Mouse (Mus musculus): Measurements from ENCODE around the gene Nradd. TPM values are rescaled to one million over a fixed set of nuclear protein-coding genes. Genes with fewer than 3 reads are reported as not detected.

Gene Nradd
- polyA plus RNA-seq (2014; fragmentation: Nextera tagmentation; extraction: Ambion mirVana), result 8.4 and 12.2 TPM in 2 replicates

- peaks cover 39% of the 10 kb centered on the region for H3K36me3 ChIP-seq (ENCODE audit: control insufficient read depth, insufficient read depth, low read length)
- under 1% methylated on average over 41 of the region's 41 CpGs for WGBS
- H3K9me3 ChIP-seq (ENCODE audit: control insufficient read depth, low read length), result no peaks in the 10 kb centered on the region
These were observed at the start of gene Nradd for GRCm38 (mm10) chr9:110624361-110625166. Nradd (minus strand) TSS chr9:110624452.

DNA sequence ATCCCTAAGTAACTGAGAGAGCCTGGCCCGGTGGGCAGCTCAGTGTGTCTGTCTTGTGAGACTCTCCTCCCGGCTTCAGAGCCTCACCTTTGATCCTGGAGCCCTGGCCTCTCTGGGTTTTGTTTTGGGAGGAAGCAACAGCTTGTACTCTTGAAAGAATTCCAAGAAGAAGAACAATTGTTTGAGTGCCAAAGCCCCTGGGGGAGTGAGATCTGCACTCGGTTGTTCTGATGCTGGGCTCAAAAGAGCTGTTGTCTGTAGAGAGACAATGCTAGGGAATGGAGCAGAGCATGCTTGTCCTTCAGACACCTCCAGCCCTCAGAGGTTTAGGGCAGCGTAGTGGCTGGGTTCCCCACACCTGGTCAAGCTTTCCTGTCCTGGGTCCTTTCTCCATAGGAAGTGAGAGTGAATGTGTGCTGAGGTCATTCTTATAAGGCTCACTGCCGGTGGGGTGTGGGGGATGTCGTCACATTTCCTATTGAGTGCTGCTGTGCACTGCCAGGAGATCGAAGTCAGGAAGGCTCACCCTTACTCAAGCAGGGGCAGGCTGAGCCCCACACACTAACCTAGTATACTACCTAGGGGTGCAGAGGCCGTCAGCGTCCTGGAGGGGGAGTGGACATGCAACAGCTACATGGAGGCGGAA, 49.0 kb upstream of the Nradd start:
- Histone ChIP-seq H3K27ac (replicated peaks in 1 of 2; ENCODE audit: control insufficient read depth in 1 of 2, insufficient read depth in 1 of 2, low read depth in 2 of 2, low read length in 2 of 2) (peak overlapping the region; percentile 63 to 71), H3K9me3 (ENCODE audit: control insufficient read depth, low read length) (no peaks in the 10 kb centered on the region), H3K27me3 (ENCODE audit: control insufficient read depth, insufficient read depth, low read length) (no peaks in the 10 kb centered on the region), H3K9ac (ENCODE audit: low read length) (peak overlapping the region; percentile 54; the same call in 1 of the 2 replicates), H3K4me1 (ENCODE audit: control insufficient read depth in 2 of 2, insufficient read depth in 2 of 2, low read length in 2 of 2) (peaks cover 71 to 89% of the 10 kb centered on the region in 2 experiments), H3K4me3 (ENCODE audit: control insufficient read depth in 1 of 2, insufficient read depth in 1 of 2, low read depth in 1 of 2, low read length in 2 of 2) (no peak overlapping the region), H3K4me2 (ENCODE audit: low read length) (0 out of 2 replicates have a peak overlapping the region, but pooled peaks have one; percentile 16), H3K36me3 (ENCODE audit: control insufficient read depth, insufficient read depth, low read length) (no peaks in the 10 kb centered on the region)
- ATAC-seq (ENCODE audit: insufficient number of reproducible peaks, insufficient read depth, low FRiP score, low read depth), result peak; percentile 11; the same call in 1 of the 2 replicates
- 44% methylated on average over 10 of the region's 10 CpGs for WGBS

More at GRCm38 (mm10) chr9:110624361-110625166, at the start of gene Nradd:
- H3K4me3 ChIP-seq (ENCODE audit: control insufficient read depth in 1 of 2, insufficient read depth in 1 of 2, low read depth in 1 of 2, low read length in 2 of 2), result peak within 1 kb of the TSS; percentile 60 to 62
- ATAC-seq (ENCODE audit: insufficient number of reproducible peaks, insufficient read depth, low FRiP score, low read depth), result peak; percentile 89
- H3K9ac ChIP-seq (ENCODE audit: low read length), result peak within 1 kb of the TSS; percentile 85
- H3K4me1 ChIP-seq (ENCODE audit: control insufficient read depth in 2 of 2, insufficient read depth in 2 of 2, low read length in 2 of 2), result peaks cover 0 to 10% of the 10 kb centered on the region in 2 experiments; a peak in 3 of 4 replicates
- peak within 1 kb of the TSS; percentile 82 to 91 for H3K27ac ChIP-seq (replicated peaks in 1 of 2; ENCODE audit: control insufficient read depth in 1 of 2, insufficient read depth in 1 of 2, low read depth in 2 of 2, low read length in 2 of 2)
- H3K4me2 ChIP-seq (ENCODE audit: low read length), result peak within 1 kb of the TSS; percentile 99
- 0 out of 2 replicates have a peak, but pooled peaks cover 3% of the 10 kb centered on the region for H3K27me3 ChIP-seq (ENCODE audit: control insufficient read depth, insufficient read depth, low read length)

DNA sequence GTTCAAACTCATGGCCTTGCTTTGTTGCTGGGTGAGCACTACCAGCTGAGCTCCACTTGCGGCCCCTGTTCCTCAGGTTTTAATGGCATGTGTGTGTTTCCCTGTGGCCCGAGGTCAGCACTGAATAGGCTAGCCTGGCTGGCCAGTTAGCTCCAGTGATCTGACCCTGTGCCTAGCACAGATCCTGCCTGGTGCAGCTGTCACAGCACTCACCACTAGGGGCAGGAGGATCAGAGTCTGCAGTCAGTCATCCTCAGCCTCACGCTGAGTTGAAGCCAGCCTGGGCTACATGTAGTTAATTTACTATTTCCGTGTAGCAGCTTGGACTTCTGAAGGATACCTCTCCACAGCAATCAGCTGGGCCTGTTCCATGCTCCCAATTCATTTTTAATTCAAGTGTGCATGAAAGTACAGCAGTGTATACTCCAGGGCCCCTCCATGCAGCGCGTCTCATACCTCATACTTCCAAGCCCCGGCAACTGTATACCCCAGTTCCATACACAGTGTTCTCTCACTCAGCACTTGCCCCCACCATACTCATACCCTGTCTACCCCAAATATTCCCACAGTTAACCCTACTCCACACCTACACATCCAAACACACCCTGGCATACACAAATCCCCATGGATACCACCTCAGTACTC, 48.3 kb upstream of the Nradd start:
- Histone ChIP-seq H3K4me2 (ENCODE audit: low read length) (0 out of 2 replicates have a peak overlapping the region, but pooled peaks have one; percentile 16), H3K4me1 (ENCODE audit: control insufficient read depth in 2 of 2, insufficient read depth in 2 of 2, low read length in 2 of 2) (peaks cover 71 to 89% of the 10 kb centered on the region in 2 experiments), H3K9me3 (ENCODE audit: control insufficient read depth, low read length) (no peaks in the 10 kb centered on the region), H3K4me3 (ENCODE audit: control insufficient read depth in 1 of 2, insufficient read depth in 1 of 2, low read depth in 1 of 2, low read length in 2 of 2) (no peak overlapping the region), H3K27ac (replicated peaks in 1 of 2; ENCODE audit: control insufficient read depth in 1 of 2, insufficient read depth in 1 of 2, low read depth in 2 of 2, low read length in 2 of 2) (peak overlapping the region; percentile 5 to 71; a peak in 2 of 4 replicates), H3K36me3 (ENCODE audit: control insufficient read depth, insufficient read depth, low read length) (no peaks in the 10 kb centered on the region), H3K9ac (ENCODE audit: low read length) (peak overlapping the region; percentile 54; the same call in 1 of the 2 replicates), H3K27me3 (ENCODE audit: control insufficient read depth, insufficient read depth, low read length) (no peaks in the 10 kb centered on the region)
- WGBS, result 62% methylated on average over 7 of the region's 7 CpGs
- ATAC-seq (ENCODE audit: insufficient number of reproducible peaks, insufficient read depth, low FRiP score, low read depth), result no peak

GRCm38 (mm10) chr9:110669785-110670184, 45.5 kb upstream of the Nradd start:
- no peaks in the 10 kb centered on the region for H3K27me3 ChIP-seq (ENCODE audit: control insufficient read depth, insufficient read depth, low read length)
- WGBS, result 59% methylated on average over 5 of the region's 5 CpGs
- H3K9me3 ChIP-seq (ENCODE audit: control insufficient read depth, low read length), result no peaks in the 10 kb centered on the region
- ATAC-seq (ENCODE audit: insufficient number of reproducible peaks, insufficient read depth, low FRiP score, low read depth), result no peak
- H3K36me3 ChIP-seq (ENCODE audit: control insufficient read depth, insufficient read depth, low read length), result no peaks in the 10 kb centered on the region
- peak overlapping the region; percentile 44; the same call in 1 of the 2 replicates for H3K9ac ChIP-seq (ENCODE audit: low read length)
- peaks cover 70 to 94% of the 10 kb centered on the region in 2 experiments for H3K4me1 ChIP-seq (ENCODE audit: control insufficient read depth in 2 of 2, insufficient read depth in 2 of 2, low read length in 2 of 2)
- H3K4me2 ChIP-seq (ENCODE audit: low read length), result peak overlapping the region; percentile 16; the same call in 1 of the 2 replicates
- H3K27ac ChIP-seq (replicated peaks in 1 of 2; ENCODE audit: control insufficient read depth in 1 of 2, insufficient read depth in 1 of 2, low read depth in 2 of 2, low read length in 2 of 2), result peak overlapping the region in 1 of 2 experiments; percentile 84; a peak in 2 of 4 replicates
- no peak overlapping the region for H3K4me3 ChIP-seq (ENCODE audit: control insufficient read depth in 1 of 2, insufficient read depth in 1 of 2, low read depth in 1 of 2, low read length in 2 of 2)

DNA sequence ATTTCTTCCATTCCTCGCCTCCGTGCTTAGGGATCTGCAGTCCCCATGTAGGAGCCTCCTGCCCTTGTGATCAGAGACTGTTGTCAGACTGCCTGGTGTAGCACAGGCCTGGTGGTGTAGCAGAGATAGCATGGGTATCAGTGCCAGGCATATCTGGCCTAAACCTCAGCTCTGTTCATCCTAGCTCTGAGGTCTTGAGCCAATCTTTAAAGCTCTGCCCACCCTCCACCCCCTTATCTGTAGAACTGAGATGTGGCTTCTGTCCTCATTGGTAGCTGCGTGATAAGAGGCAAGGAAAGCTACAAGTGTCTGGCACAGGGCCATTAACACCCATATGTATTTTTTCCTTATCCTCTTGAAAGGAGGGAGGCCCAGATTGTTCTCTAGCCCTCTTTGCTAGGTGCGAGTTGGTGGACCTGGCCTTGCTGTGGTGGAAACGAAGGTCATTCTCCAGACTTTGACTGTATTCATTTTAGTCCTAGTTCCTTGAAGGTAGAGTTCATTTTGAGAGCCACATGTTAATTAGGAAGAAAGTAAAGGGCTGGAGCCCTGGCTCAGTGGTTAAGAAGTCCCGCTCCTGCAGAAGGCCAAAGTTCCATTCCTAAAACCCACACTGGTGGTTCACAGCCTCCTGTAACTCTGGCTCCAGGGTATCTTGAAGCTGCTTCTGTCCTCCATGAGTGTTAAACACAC, 44.5 kb upstream of the Nradd start:
- peak overlapping the region; percentile 44; the same call in 1 of the 2 replicates for H3K9ac ChIP-seq (ENCODE audit: low read length)
- H3K4me3 ChIP-seq (ENCODE audit: control insufficient read depth in 1 of 2, insufficient read depth in 1 of 2, low read depth in 1 of 2, low read length in 2 of 2), result no peak overlapping the region
- no peaks in the 10 kb centered on the region for H3K27me3 ChIP-seq (ENCODE audit: control insufficient read depth, insufficient read depth, low read length)
- H3K4me2 ChIP-seq (ENCODE audit: low read length), result peak overlapping the region; percentile 12
- WGBS, result 26% methylated on average over 6 of the region's 6 CpGs
- peaks cover 64 to 93% of the 10 kb centered on the region in 2 experiments for H3K4me1 ChIP-seq (ENCODE audit: control insufficient read depth in 2 of 2, insufficient read depth in 2 of 2, low read length in 2 of 2)
- H3K36me3 ChIP-seq (ENCODE audit: control insufficient read depth, insufficient read depth, low read length), result 0 out of 2 replicates have a peak, but pooled peaks cover 2% of the 10 kb centered on the region
- H3K27ac ChIP-seq (replicated peaks in 1 of 2; ENCODE audit: control insufficient read depth in 1 of 2, insufficient read depth in 1 of 2, low read depth in 2 of 2, low read length in 2 of 2), result peak overlapping the region; percentile 64 to 84
- no peaks in the 10 kb centered on the region for H3K9me3 ChIP-seq (ENCODE audit: control insufficient read depth, low read length)
- ATAC-seq (ENCODE audit: insufficient number of reproducible peaks, insufficient read depth, low FRiP score, low read depth), result 0 out of 2 replicates have a peak, but pooled peaks have one; percentile 28

DNA sequence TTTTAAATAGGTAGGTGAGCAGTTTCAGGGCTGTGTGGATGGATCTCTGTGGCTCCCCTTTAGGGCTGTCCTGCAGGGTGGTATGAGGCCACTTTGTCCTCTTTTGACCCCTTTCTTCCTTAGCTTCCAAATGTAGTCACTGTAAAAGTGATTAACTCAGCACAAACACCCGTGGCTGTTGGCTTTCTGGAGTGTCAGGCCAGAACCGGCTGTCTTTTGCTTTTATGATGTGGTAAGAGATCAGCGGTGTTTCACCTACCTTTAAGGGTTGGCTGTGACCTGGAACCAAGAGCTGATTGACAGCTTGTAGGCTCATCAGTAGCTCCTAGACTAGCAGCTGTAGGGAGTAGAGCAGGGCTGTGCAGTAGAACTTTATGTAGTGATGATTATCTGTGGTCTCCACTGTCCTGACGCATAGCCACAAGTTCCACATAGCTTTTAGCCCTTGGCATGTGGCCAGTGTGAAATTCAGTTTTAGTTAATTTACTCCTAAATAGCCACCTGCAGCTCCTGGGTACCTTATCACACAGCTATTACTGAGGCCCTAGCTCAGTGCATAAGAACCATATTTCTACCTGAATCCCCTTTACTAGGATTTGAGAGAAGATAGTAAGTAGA, 43.1 kb upstream of the Nradd start:
- 0 out of 2 replicates have a peak, but pooled peaks cover 3% of the 10 kb centered on the region for H3K36me3 ChIP-seq (ENCODE audit: control insufficient read depth, insufficient read depth, low read length)
- peak overlapping the region; percentile 28 to 84; a peak in 1 of 4 replicates for H3K27ac ChIP-seq (replicated peaks in 1 of 2; ENCODE audit: control insufficient read depth in 1 of 2, insufficient read depth in 1 of 2, low read depth in 2 of 2, low read length in 2 of 2)
- 52% methylated on average over 4 of the region's 4 CpGs for whole genome bisulfite sequencing

More for the DNA sequence above, 43.1 kb upstream of the Nradd start:
- Histone ChIP-seq H3K4me2 (ENCODE audit: low read length) (no peak overlapping the region), H3K27me3 (ENCODE audit: control insufficient read depth, insufficient read depth, low read length) (no peaks in the 10 kb centered on the region), H3K4me1 (ENCODE audit: control insufficient read depth in 2 of 2, insufficient read depth in 2 of 2, low read length in 2 of 2) (peaks cover 50 to 79% of the 10 kb centered on the region in 2 experiments), H3K4me3 (ENCODE audit: control insufficient read depth in 1 of 2, insufficient read depth in 1 of 2, low read depth in 1 of 2, low read length in 2 of 2) (no peak overlapping the region), H3K9me3 (ENCODE audit: control insufficient read depth, low read length) (no peaks in the 10 kb centered on the region), H3K9ac (ENCODE audit: low read length) (0 out of 2 replicates have a peak overlapping the region, but pooled peaks have one; percentile 40)
- no peak for ATAC-seq (ENCODE audit: insufficient number of reproducible peaks, insufficient read depth, low FRiP score, low read depth)

Data from heart, embryonic 14.5 days (tissue).